Mouse (Mus musculus) layer of hippocampus, postnatal 36 days (tissue): ENCODE data around the gene Hcfc1. TPM values are rescaled to one million over a fixed set of nuclear protein-coding genes. Genes with fewer than 3 reads are reported as not detected.
A peak's percentile ranks its signal among the peaks of the same experiment; 100 is the strongest.

ENCODE experiments used
- DNase-seq, 2 experiments: peaks; one replicate each; pipeline ENCODE4 v3.0.0; 2022
- total RNA-seq, 2 experiments: library from RNA; stranded (reverse); gene quantifications; 2 replicates each; pipeline ENCODE4 v1.2.3; 2021

Gene Hcfc1
- 10 to 100 TPM; 71.5 to 78.1 TPM for total RNA-seq

DNA sequence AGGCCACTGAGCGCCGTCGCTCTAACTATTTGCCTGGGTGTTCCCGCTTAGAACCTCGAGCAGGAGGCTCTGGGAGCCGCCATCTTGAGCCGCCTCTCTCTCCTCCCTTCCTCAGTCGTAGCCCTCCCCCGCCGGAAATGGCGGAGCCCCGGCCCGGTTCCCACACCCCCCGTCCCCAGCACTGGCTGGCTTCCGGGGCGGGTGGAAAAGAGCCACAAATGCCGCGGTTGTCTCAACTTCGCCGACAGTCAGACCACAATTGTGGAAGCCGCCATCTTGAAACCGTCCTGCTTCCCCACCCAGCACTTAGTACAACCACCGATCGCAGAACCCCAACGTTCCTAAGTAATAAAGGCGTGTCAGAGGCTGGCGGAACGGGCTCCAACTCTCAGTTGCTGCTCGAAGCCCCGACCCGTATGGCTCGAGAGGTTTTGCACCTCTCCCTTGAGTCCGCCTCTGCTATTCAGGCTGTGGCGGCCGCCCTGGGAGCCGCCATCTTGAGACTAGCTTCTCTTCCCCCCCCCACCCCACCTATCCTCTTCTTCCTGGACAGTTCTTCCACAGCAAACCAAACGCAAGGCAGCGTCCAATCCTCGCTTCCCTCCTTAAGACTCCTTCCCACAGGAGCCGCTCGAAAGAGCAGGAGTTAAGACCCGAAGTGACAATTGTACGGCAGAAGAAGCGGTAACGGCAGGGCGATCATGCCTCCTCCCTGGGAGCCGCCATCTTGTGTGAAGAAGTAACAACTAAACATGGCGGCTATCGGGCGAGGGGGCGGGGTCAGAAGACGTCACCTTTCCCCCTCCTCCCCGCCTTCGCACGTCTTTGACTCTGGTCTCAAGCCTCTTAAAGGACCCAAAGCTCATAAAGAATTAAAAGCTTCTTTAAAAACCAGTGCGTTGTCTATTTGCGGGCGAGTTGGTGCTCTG, at the start of gene Hcfc1:
Gene Hcfc1, minus strand, starts transcription at position 110 of the 929 bp plus-strand sequence.
- peak; percentile 87 for DNase-seq

DNA sequence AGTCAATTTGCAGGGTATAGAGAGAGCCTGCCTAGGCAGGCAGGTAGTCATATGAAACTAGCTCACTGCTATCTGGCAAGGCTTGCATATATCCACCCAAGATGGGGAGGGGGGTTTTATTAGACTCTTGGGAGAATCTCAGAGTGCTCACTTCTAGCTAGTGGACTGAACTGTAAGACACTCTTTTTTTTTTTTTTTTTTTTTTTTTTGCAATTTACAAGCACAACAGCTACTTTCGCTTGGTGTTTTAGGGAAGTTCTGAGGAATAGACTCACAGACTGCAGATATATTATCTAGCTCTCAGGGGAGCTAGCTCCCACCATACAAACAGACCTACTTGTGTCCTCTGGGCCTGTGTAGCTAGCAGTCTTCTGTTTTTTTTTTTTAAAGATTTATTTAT, 48.4 kb upstream of the Hcfc1 start:
- DNase-seq: no peak

DNA sequence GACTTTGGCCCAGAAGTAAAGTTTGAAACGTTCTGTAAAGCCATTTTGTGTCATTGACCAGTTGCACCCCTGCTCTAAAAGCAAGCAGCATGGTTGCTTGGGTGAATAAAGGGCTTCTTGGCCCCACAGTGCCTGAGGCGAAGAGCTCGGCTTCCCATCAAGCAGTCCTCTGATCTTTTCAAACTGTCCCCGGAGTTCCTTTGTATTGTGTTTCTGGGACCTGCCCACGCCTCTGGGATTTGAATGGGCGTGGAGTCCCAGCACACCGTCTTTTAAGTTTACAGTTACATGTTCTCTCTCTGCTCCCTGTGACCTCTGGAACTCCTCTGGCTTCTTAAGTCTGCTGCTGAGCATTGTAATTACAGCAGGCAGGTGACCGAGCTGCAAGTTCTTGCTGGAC, 41.9 kb upstream of the Hcfc1 start:
- DNase-seq: no peak

DNA sequence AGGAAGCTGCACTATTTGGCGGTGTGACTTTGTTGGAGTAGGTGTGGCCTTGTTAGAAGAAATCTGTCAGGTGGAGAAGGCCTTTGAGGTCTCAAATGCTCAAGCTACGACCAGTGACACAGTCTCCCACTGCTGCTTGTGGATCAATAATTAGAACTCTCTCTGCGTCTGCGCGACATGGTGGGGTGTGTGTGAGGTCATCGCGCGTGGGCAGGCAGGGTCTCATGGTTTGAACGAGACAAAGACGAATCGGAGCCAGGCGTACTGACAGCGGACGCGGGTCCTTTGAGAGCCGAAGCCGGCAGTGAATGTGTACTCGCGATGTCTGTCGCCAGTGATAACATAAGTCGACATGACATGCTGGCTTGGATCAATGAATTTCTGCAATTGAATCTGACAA, 40.2 kb upstream of the Hcfc1 start:
- no peak for DNase-seq

DNA sequence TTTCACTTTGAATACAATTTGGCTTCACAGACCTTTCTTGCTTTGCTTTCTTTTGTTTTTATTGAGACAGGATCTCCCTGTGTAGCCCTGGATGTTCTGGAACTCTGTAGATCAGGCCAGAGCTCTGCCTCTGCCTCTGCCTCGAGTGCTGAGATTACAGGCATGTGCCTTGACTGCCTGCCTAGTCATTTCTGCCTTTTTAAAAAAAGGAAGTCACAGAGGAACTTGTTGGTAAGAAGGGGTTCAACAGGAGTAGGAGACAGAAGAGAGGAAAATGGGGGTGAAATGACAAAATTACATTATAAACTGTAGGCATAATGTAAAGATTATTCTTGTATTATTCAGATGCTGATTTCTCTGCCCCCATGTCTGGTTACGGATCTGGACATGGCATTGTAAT, 37.5 kb upstream of the Hcfc1 start:
- DNase-seq: no peak

DNA sequence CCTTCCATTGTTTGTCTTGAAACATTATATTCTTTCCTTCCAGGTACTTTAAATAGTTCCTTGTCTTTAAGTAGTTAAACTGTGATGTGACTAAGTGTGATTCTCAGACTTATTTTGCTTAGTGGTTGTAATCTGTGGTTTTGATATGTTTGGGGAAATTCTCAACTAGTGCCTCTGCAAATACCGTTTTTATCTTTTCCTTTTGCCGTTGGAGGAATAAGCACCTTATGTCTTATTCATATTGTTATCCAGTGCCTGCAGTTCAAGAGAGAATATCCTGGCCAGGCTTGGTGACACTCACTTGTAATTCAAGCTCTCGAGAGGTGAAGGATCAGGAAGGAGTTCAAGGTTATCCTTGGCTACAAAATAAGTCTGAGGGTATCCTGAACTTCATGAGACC, 34.9 kb upstream of the Hcfc1 start:
- DNase-seq: no peak

DNA sequence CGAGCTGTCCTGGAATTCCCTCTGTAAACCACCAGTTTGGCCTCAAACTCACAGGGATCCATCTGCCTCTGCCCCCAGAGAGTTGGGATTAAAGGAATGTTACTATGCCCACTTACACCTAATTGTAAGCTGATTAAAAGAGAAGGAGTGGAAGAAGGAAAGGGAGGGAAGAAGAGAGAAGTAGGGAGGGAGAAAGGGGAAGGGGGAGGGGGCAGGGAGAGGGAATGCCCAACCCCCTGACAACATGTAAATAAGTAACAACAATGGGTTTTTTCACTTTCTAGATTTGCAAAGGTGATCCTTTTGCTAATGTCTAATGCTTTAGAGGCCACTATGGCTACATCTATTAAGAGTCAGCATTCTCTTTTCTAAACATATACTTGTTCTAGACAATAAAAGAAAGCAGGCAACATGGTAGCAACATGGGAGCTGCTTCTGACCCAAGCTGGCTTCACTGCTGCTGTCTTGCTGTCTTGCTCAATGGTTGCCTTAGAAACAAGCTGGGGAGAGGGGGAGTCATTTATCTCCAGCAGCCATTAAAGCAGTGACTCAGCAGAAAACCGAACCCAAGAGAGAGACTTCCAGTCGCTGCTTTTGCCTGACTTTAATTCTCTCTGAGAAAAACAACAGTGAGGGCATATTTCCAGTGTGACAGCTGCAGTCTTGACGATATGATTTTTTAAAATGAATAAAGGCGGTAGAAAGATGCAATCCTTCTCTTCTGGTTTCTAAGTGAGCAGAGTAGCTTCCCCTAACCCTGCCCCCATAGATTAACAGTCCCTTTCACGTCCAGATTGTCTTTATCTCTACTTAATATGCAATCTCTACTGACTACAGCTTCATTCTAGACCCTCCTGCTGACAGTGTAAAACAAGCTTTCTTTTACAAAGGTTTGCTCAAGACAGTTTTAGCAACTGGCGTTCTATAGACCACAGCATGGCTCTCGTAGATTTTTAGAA, 33.0 kb upstream of the Hcfc1 start:
- DNase-seq: peak; percentile 18 to 21

DNA sequence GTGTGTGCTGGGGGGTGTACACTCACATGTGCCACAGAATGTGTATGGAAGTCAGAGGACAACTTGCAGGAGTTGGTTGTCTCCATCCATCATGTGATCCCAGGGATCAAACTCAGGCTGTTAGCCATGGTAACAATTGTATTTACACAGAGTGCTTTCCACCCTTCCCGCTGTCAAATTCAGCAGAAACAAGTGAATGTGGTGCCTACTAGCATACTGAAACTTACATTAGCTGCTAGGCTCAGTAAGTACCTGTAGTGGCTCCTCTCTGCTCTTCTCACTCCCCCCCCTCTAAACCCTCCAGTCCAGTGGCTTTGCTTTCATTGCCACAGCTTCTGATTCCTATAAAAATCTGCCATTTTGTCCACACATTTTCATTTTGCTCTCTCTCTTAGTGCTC, 11.6 kb upstream of the Hcfc1 start:
- DNase-seq: no peak

DNA sequence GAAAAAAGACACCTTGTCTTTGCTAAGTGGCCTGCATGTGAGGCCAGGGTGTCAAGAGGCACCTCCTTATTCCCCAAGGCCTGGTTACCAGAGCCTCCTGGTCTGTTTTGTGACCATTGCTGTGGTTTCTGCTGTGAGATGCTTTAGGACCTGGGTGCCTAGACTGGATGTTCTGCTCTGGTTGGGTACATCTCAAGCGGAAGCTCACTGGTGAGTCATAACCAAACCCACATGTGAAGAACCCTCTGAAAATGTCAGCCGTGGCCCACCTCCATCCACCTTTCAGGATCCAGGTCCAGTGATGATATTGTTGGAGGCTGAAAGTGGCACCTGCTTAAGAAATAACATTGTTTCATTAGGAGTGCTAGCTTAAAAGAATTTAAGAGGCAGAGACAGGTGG, 10.1 kb upstream of the Hcfc1 start:
- DNase-seq: no peak

DNA sequence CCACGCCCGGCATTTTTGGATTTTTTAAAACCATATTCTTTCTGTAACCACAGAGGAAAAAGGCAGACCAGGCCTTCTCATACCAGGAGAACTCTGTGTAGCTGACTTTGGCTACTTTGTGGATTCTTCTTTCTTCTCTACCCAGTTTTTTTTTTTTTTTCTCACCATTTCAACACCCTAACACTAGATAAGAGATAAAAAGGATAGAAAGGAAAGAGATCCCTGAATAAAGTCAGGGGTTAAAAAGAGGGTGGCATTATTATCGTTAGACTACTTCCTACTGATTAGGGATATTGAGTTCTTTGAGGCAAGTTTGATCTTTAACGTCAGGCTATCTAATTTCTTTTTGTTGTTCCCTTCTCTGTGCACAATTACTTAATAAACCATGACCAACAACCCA, 6.6 kb upstream of the Hcfc1 start:
- DNase-seq: no peak

DNA sequence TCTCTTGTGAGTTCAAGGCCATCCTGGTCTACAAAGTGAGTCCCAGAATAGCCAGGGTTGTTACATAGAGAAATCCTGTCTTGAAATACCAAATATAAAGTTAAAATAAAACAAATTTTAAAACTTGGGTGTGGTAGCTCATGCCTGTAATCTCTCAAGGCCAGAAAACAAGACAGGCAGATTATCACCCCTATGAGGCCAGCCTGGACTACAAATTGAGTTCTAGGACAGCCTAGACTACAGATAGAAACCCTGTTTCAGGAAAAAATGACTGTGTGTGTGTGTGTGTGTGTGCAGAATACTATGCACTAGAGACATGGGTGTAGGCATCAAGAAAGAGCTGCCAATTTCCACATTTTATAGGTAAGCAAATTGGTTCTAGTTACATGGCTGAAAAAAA, 4.6 kb upstream of the Hcfc1 start:
- no peak for DNase-seq

DNA sequence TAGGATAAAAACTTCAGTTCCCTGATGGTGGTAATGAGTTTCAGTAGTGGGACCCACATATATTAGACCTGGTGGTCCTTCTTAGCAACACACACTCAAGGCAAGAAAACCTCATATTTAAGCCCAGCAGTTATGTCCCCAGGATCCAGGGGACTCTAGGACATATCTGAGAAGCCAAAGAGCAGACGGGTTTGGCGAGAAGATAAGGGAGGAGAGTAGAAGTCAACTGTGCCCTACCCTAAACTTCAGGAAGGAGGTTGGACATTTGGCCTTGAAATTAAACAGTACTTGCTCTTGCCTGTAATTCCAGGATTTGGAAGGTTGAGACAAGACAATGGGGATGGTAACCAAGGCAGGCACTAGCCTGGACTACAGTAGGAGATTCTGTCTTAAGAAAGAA, 3.6 kb upstream of the Hcfc1 start:
- DNase-seq: no peak

DNA sequence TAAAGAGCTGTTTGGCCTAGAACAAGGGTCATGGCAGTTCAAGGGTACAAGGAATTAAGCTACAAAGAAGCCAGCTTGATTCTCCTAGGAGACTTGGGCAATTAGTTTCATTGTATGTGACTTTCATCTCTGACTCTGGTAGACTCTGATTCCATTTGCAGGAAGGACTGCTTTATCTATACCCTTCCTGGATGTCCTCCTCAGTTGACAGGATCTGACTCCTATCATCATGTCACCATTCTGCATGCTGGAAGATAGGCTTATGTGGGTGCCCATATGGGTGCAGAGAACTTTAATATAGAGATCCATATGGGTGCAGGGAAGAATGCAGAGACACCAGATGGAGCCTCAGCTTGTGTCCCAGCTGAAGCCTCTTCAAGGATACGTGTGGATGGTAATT, 3.0 kb upstream of the Hcfc1 start:
- no peak for DNase-seq

DNA sequence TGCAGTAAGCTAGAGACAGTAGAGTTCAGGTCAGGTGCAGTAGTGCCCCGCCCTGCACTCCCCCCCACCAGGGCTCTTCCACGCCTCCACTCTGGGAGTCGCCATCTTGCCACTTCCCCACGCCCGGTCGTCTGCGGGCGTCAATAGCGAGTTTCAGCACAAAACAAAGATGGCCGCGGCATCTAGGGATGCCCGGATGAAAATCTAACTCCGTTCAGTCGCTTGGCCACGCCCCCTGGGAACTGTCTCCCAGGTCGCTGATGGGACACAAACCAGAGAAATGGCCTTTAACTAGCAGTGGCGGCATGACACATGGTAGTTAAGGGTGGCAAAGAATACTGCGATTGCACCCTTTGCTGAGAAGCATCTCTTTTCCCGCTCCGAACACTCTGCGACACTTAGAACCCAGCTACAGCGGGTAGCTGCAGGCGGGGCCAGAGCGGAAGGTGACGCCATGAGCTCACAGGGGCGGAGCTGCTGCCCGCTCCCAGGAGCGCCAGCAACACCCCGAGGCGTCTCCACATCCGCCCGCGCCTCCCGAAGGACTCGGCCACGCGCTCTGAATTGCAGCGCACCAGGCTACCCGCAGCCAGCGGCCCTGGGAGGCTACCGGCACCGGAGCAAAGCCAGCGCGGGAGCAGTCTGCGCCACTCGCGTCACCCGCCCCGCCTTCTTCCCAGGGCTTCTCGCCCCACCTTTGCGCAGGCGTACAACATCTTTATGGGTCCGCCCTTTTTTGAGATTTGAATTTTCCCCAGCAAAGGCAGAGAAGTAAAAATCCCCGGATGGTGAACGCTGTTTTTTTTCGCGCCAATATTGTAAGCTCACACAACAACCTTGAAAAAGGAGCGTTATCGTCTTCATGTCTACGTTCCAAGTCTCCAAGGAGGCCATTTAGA, 1.3 kb upstream of the Hcfc1 start:
- peak; percentile 87 to 90 for DNase-seq

DNA sequence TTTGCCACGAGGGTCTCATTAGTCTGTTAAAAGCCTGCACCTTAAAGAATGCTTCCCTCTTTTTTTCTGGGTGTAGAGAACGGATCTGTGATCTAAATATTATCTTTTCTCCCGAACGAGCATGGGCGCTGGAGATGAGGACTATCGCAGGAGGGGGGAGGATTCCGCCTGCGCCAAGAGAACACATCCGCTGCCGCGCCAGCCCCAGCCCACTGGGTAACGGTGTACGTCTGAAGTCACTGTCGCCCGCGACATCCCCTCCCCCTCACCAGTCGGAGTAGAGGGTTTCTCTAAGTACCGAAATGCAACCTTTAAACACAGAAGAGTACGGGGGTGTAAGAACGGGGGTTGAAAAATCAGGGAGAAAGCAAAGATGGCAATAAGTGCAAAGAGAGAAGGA, 850 bp downstream of the Hcfc1 start:
- peak; percentile 55 to 68 for DNase-seq

DNA sequence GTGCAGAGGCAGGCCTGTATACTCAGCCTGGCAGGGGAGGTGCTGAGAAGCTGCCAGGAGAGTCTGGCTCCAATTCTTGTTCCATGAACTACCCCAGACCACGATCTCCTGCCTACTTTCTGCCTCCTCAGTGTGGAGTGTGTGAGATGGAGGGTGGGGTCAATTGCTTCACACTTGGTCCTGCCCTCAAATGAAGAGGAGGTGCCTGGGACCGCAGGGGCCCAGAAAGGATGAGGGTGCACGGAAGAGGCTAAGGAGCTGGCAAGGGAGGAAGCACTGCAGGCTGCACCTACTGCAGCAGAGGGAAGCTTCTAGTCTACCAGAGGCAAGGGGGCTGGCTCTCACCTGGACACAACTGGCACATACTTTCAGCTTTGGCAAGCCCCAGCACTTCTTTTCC, 1.8 kb downstream of the Hcfc1 start:
- no peak for DNase-seq

DNA sequence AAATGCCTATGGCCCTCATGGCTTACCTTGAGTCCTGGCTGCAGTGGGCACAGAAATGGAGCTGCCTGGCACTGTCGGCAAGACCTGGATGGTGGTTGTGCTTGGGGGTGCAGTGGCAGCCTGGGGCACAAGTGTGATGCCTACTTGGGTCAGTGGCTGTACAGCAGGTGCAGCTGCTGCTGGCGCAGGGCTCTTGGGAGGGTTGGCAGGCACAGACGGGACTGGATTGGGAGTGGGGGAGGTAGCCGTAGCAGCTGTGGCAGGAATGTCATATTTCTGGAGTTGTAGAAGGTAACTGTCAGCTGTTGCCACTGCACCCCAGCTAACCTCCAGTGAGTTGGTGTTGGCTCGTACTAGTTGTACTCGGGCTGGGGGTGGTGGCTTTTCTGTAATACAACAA, 11.2 kb downstream of the Hcfc1 start:
- no peak for DNase-seq

DNA sequence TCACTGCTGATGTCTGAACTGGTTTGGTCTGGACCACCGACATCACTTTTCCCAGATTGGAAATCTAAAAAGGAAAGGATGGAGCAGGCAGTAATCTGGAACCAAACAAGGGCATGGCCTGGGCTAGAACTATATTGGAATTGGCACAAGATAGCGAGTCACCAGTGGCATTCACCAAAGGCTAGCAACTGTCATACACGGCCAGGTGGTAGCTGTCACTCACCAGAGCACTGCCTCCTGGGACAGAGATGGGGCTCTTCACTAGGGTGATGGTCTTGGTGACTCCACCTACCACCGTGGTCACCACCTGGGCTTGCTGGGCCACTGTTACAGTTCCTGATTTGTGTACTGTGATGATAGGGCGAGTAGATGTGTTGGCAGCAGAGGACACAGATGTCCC, 13.6 kb downstream of the Hcfc1 start:
- no peak for DNase-seq

DNA sequence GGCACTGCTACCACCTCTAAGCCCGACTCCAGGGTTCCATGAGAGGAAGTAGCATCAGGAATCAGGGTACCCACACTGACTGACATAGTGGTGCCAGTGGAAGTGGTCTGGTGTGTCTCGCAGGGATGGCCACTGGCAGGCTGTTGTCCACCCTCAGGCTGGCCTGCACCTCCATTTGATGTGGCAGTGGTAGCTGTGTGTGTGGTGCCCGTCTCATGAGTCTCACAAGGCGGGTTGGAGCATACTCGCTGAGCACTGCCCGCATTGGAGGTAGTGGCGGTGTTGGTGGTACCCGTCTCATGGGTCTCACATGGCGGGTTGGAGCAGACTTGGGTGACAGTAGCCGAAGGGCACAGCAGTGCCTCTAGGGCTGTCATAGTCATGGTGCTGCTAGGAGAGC, 16.8 kb downstream of the Hcfc1 start:
- no peak for DNase-seq

DNA sequence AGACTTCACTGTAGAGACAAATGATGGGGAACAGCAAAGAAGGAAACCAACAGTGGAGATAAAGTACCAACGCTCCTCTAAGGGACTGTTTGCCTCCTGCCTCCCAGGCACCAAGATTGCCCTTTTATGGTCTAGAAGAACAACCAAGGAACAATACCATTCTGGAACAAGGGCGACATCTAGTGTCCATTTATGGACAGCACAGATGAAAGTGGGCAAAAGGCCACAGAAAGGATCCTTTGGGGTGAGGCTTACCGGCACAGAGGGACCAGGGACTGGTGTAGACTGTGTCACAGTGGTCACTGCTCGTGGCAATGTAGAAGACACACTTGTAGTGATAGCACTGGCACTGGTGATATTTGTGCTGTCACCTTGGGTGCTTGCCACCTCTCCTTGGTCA, 17.5 kb downstream of the Hcfc1 start:
- no peak for DNase-seq

DNA sequence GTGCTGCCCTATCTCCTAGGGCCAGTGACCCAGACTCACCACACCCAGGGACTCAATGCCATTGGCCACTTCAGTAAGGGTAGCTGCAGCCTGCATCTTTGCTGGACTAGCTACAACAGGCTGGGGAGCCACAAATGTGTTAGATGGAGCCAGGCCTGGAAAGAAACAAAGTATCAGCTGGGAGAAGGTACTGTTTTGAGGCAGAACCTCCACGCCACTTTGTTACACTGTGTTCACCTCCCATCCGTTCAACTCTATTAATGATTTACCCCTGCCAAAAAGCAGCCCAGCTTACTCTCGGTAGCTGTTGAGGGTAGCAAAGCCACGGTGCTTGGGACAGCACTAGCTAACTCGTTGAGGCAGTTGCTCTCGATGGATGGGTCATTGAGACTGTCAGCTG, 19.3 kb downstream of the Hcfc1 start:
- no peak for DNase-seq

DNA sequence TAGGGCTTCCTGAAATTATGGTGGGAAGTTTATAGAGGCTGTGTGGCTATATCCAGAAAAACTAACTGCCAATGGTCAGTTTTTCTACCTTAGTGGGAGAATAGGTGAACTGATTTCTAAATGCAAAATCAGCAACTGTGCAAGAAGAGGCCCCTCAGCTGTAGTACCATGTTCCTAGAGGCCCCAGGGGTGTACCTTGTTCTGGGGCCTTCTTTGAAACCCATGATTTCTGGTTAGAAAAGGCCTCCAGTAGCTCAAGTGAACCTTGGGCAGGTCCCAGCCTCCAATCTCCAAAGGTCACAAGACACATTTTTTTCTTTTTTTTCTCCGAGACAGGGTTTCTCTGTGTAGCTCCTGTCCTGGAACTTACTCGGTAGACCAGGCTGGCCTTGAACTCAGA, 23.9 kb downstream of the Hcfc1 start:
- no peak for DNase-seq
